Mouse (Mus musculus) olfactory bulb, adult 2 months (tissue): ENCODE results near the gene Wfdc12.

ENCODE experiments used
- CTCF ChIP-seq: fragments of 200-500 bp; IDR thresholded peaks from 2 replicates; pipeline ENCODE4 v1.5.1; 2012; ENCODE audit warnings: low read depth, mild to moderate bottlenecking, low read length, moderate library complexity; ENCODE audit not compliant: insufficient read depth
- POLR2A ChIP-seq: fragments of 200-500 bp; IDR thresholded peaks from 2 replicates; pipeline ENCODE4 v1.6.1; 2012; ENCODE audit warnings: mild to moderate bottlenecking, low read depth, low read length, moderate library complexity; ENCODE audit not compliant: insufficient read depth

- TF ChIP-seq CTCF, result no peak
- no peak for TF ChIP-seq POLR2A
Measured at GRCm38 (mm10) chr2:164174649-164175395, 15.6 kb downstream of the Wfdc12 start.
